Mouse (Mus musculus) heart, adult 2 months (tissue): Measurements from ENCODE around the gene Alg10b. TPM values are rescaled to one million over a fixed set of nuclear protein-coding genes. Genes with fewer than 3 reads are reported as not detected.
A peak's percentile ranks its signal among the peaks of the same experiment; 100 is the strongest.

Experiments
- DNase-seq, 2 experiments: peaks; one replicate each; pipeline ENCODE4 v3.0.0; 2021
- H3K27ac ChIP-seq: fragments of 200-600 bp; 2 replicates; pipeline ENCODE4 v1.8.1; 2022
- H3K27me3 ChIP-seq: fragments of 200-500 bp; 2 replicates; pipeline ENCODE4 v1.6.1; 2012; ENCODE audit warnings: mild to moderate bottlenecking, low read length, inconsistent platforms, mixed read lengths; ENCODE audit not compliant: control insufficient read depth, insufficient read depth
- H3K36me3 ChIP-seq: fragments of 200-500 bp; 2 replicates; pipeline ENCODE4 v1.6.1; 2012; ENCODE audit warnings: low read length, inconsistent platforms; ENCODE audit not compliant: control insufficient read depth, insufficient read depth
- H3K4me1 ChIP-seq: fragments of 200-500 bp; 2 replicates; pipeline ENCODE4 v1.6.1; 2011; ENCODE audit warnings: low read length; ENCODE audit not compliant: control insufficient read depth, insufficient read depth
- H3K4me3 ChIP-seq: fragments of 200-600 bp; 2 replicates; pipeline ENCODE4 v1.8.1; 2022
- H3K79me2 ChIP-seq: fragments of 200-500 bp; replicated peaks from 2 replicates; pipeline ENCODE4 v1.6.1; 2012; ENCODE audit warnings: mild to moderate bottlenecking, inconsistent platforms, low read length, moderate library complexity, mixed read lengths; ENCODE audit not compliant: control insufficient read depth, insufficient read depth
- H3K9ac ChIP-seq: fragments of 200-500 bp; 2 replicates; pipeline ENCODE4 v1.6.1; 2012; ENCODE audit warnings: low read depth, mild to moderate bottlenecking, control low read depth, inconsistent platforms, low read length, mixed read lengths
- CTCF ChIP-seq: fragments of 200-600 bp; IDR thresholded peaks from 2 replicates; pipeline ENCODE4 v1.8.1; 2022; ENCODE audit warnings: antibody characterized with exemption, mild to moderate bottlenecking, moderate library complexity
- EP300 ChIP-seq: fragments of 200-500 bp; IDR thresholded peaks from 2 replicates; pipeline ENCODE4 v1.6.1; 2011; ENCODE audit warnings: low read depth, low read length, control low read depth; ENCODE audit not compliant: insufficient read depth
- POLR2A ChIP-seq: fragments of 200-500 bp; IDR thresholded peaks from 2 replicates; pipeline ENCODE4 v1.6.1; 2011; ENCODE audit warnings: mild to moderate bottlenecking, low read depth, low read length, control low read depth; ENCODE audit not compliant: insufficient read depth
- WGBS: fragments of 180-500 bp; shearing (Covaris S2); methylation state at CpG from one replicate; pipeline ENCODE4 v1.1.7; 2018; 5-methylcytosine and 5-hydroxymethylcytosine counted together
- intact Hi-C: fragments of 180-260 bp; cut with DNase I; formaldehyde crosslinking; loops from one replicate; pipeline ENCODE4 v1.15.1; 2025
- microRNA-seq, 2 experiments: library from miRNA; unstranded; fragments of <30 nt; microRNA quantifications; one replicate each; pipeline ENCODE4 v1.2.0; 2021
- polyA plus RNA-seq: library from polyadenylated mRNA; depleted of rRNA; stranded (reverse); fragments of >200 nt; gene quantifications from 2 replicates; pipeline ENCODE4 v1.2.3, GENCODE M21; 2012
- total RNA-seq, 2 experiments: library from RNA; stranded (reverse); gene quantifications; 2 replicates each; pipeline ENCODE4 v1.2.3; 2021

The Alg10b gene
- total and polyA plus RNA-seq, 3 experiments, result 8.0 to 24.3 (median 22.6) TPM

DNA sequence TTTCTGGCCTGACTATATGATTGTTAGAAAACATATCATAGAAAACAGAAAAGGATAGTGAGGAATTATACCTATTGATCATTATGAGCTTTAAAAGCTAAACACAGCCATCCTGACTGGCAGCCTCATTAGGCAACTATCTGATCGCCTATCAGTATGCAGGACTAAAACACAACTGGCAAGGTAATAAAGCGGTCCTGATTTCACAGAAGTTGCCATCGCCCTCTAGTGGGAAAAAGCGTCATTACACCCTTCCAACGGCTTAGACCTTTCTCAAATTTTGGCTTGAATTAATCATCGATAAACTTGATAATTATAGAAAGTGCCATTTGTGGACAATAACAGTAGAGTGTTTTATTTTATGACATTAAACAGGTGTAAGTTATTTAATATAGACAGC lies 9.2 kb upstream of the Alg10b start:
- Histone ChIP-seq H3K27ac (no peak overlapping the region), H3K4me3 (no peak overlapping the region), H3K27me3 (no peaks in the 10 kb centered on the region), H3K9ac (no peak overlapping the region), H3K36me3 (no peaks in the 10 kb centered on the region), H3K79me2 (no peaks in the 10 kb centered on the region), H3K4me1 (no peaks in the 10 kb centered on the region)
- peak; percentile 15 to 48 for DNase-seq
- intact Hi-C loops, result loop anchor here (5.0 kb wide), 1 partner anchor 593 kb away; no protein-coding TSS in a partner anchor
- WGBS, result 6% methylated on average over 6 of the region's 6 CpGs
- TF ChIP-seq POLR2A (no peak), CTCF (peak; percentile 94)

DNA sequence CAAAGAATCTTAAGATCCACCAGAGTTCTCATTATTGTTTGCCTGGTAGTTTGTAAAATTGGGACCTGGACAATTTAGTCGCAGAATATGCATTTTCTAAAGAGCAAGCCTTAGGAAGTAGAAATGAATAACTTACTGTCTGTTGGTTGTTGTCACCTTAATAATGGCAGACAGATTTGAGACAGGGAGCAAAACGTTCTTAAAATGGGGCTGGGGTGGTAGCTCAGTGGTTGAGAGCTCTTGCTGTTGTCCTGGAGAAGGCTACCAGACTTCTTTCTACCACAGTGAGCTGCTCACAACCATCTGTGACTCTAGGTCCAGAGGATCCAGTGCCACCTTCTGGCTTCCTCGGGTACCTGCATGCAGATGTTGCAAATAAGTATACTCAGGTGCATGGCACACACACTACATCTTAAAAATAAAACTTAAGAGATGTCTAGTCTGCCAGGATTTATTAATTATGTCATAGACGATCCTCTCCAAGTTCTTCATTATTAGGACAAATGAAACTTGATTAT lies 1.0 kb downstream of the Alg10b start:
- intact Hi-C loops, result loop anchor here (10.0 kb wide), 1 partner anchor 450 kb away; the partner anchor contains the start of gene Cpne8
- H3K9ac ChIP-seq, result no peak overlapping the region

DNA sequence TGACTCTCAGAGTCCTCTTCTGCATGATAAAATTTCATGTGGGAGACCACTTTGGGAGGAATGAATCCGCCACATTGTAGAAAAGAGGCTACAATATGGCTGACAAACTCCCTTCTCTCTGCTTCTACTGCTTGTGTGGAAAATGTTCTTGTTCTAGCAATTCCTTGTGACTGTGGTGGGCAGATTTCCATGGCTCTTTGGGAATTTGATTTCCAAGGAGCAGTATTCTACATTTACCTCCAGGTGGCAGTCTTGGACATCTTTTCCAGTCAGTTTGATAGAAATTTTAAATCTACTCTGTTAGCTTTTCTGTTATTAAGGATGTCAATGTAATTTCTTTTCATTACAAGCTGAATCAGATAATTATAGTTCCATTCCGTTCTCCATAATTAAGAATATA lies 13.5 kb downstream of the Alg10b start:
- Histone ChIP-seq H3K4me3 (no peak overlapping the region), H3K27me3 (no peaks in the 10 kb centered on the region), H3K27ac (no peak overlapping the region), H3K4me1 (no peaks in the 10 kb centered on the region), H3K36me3 (no peaks in the 10 kb centered on the region), H3K9ac (no peak overlapping the region), H3K79me2 (no peaks in the 10 kb centered on the region)
- DNase-seq, result no peak
- TF ChIP-seq EP300 (no peak), POLR2A (no peak), CTCF (peak; percentile 77)
- intact Hi-C loops, result loop anchor here (5.0 kb wide), 1 partner anchor 690 kb away; no protein-coding TSS in a partner anchor
- 30% methylated on average over 2 of the region's 2 CpGs for WGBS

More for the DNA sequence above, 1.0 kb downstream of the Alg10b start:
- no peak overlapping the region for H3K27ac ChIP-seq
- DNase-seq, result no peak
- TF ChIP-seq EP300 (no peak), CTCF (peak; percentile 48)
- no peaks in the 10 kb centered on the region; the same call in 1 of the 2 replicates for H3K79me2 ChIP-seq
- peak overlapping the region; percentile 60 for H3K4me3 ChIP-seq
- H3K27me3 ChIP-seq, result no peaks in the 10 kb centered on the region
- peaks cover 5% of the 10 kb centered on the region for H3K36me3 ChIP-seq
- peaks cover 3% of the 10 kb centered on the region for H3K4me1 ChIP-seq
- whole genome bisulfite sequencing, result 68% methylated on average over 4 of the region's 4 CpGs

DNA sequence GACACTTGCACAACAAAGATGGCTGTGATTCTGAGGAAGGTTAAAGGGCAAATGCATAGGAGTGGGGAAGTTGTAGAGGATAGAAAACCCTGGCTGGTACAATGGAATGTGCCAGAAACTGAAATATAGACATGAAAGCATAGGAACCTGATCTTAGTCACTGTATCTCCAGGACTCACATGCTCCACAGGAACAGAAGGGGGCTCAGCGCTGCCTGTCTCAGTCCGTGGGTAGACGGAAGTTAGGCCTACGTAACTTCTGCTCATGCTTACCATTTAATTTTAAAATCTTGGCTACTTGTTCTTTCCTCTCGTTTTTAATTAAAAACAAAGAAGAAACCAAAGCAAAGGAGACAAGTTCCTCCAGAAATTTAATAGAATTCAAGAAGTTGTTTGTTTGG lies 20.0 kb downstream of the Alg10b start:
- Histone ChIP-seq H3K4me1 (no peaks in the 10 kb centered on the region), H3K27me3 (no peaks in the 10 kb centered on the region), H3K79me2 (no peaks in the 10 kb centered on the region), H3K27ac (no peak overlapping the region), H3K9ac (no peak overlapping the region), H3K36me3 (no peaks in the 10 kb centered on the region), H3K4me3 (no peak overlapping the region)
- WGBS, result 88% methylated on average over 5 of the region's 5 CpGs
- TF ChIP-seq EP300 (no peak), CTCF (no peak), POLR2A (no peak)
- DNase-seq, result no peak
- intact Hi-C loops, result no loop called here

DNA sequence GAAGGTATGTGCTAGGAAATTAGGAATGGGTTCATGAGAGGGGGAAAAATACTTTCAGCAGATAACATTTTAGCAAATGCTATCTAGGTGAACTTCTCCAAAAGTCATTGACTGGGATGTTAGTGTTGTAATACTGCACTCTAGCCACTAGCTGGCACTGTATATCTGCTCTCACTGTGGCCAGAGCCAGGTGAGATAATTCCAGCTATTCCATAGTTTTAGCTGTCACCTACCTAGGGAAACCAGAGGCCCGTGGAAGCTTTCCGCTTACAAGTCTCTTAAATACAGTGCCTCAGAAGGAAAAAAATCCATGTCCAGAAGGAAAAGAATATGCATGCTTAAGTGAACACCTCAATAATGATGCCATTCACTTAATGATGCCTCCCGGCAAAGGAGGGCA lies 25.6 kb downstream of the Alg10b start:
- no peak overlapping the region for H3K27ac ChIP-seq
- no peaks in the 10 kb centered on the region for H3K36me3 ChIP-seq
- intact Hi-C loops, result loop anchor here (1.0 kb wide), 2 partner anchors 592 to 680 kb away; no protein-coding TSS in a partner anchor
- 39% methylated on average over 3 of the region's 3 CpGs for WGBS
- TF ChIP-seq EP300 (no peak), CTCF (peak; percentile 99), POLR2A (no peak)
- H3K4me1 ChIP-seq, result no peaks in the 10 kb centered on the region
- H3K9ac ChIP-seq, result no peak overlapping the region
- H3K4me3 ChIP-seq, result no peak overlapping the region
- no peaks in the 10 kb centered on the region for H3K79me2 ChIP-seq
- H3K27me3 ChIP-seq, result no peaks in the 10 kb centered on the region
- no peak for DNase-seq

DNA sequence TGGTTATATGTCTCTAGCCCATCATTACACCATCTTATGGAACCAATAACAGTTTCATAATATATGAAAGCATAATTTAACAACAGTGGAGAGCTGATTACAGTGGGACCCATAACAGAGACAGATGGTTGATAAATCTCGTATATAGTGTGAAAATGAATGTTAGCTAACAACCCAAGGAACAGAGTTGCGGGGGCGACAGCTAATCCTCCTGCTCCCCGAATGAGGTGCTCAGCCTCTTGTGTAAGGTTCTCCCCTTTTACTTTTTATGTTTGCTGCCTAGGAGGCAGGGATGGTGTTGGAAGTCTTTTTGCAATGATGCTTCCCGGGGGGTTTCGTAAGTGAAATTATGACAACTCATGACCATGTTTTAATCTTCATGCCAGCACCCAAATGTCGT lies 58.8 kb downstream of the Alg10b start:
- no peaks in the 10 kb centered on the region for H3K27me3 ChIP-seq
- H3K27ac ChIP-seq, result no peak overlapping the region
- no peak overlapping the region for H3K4me3 ChIP-seq
- no peak overlapping the region for H3K9ac ChIP-seq
- WGBS, result 87% methylated on average over 7 of the region's 7 CpGs
- no peaks in the 10 kb centered on the region for H3K4me1 ChIP-seq
- H3K79me2 ChIP-seq, result no peaks in the 10 kb centered on the region
- TF ChIP-seq CTCF (no peak), POLR2A (no peak), EP300 (no peak)
- intact Hi-C loops, result no loop called here
- no peaks in the 10 kb centered on the region for H3K36me3 ChIP-seq
- no peak for DNase-seq

Small RNA genes lying within 50 kb of the gene (microRNA-seq; reads per million reads assigned to microRNA genes)
- gene Mir7648, result 0 to 0.77 reads per million in 2 experiments
